Mouse (Mus musculus): Measurements from ENCODE around the gene Gm20671. TPM values are rescaled to one million over a fixed set of nuclear protein-coding genes. Genes with fewer than 3 reads are reported as not detected.
"Not testable (repeated sequence)": the region's sequence is repeated elsewhere in the genome, so short reads cannot be mapped to it uniquely, and the experiment has no call there.

Gm20671 gene
- polyA plus RNA-seq, 1 experiment = not detected

- Histone ChIP-seq H3K4me3 (ENCODE audit: insufficient read depth, low read length) (no peak overlapping the region), H3K27ac (ENCODE audit: insufficient read depth, low read length) (no peak overlapping the region), H3K4me1 (ENCODE audit: control insufficient read depth, insufficient read depth, low read length) (no peaks in the 10 kb centered on the region)
- TF ChIP-seq POLR2A (IDR thresholded peaks at IDR 0.05; ENCODE audit: low read depth, low read length) (no peak), CTCF (IDR thresholded peaks at IDR 0.05; ENCODE audit: borderline replicate concordance, insufficient read depth, low read length) (no peak)
These were observed 86.8 kb downstream of the Gm20671 start for GRCm38 (mm10) chr5:32740138-32740537.

- not testable (repeated sequence) for H3K4me1 ChIP-seq (ENCODE audit: control insufficient read depth, insufficient read depth, low read length); H3K4me3 ChIP-seq (ENCODE audit: insufficient read depth, low read length); H3K27ac ChIP-seq (ENCODE audit: insufficient read depth, low read length)
These were observed 90.1 kb downstream of the Gm20671 start for GRCm38 (mm10) chr5:32736770-32737169.

- Histone ChIP-seq H3K4me3 (ENCODE audit: insufficient read depth, low read length) (no peak overlapping the region), H3K27ac (ENCODE audit: insufficient read depth, low read length) (no peak overlapping the region), H3K4me1 (ENCODE audit: control insufficient read depth, insufficient read depth, low read length) (no peaks in the 10 kb centered on the region)
- TF ChIP-seq POLR2A (IDR thresholded peaks at IDR 0.05; ENCODE audit: low read depth, low read length) (no peak), CTCF (IDR thresholded peaks at IDR 0.05; ENCODE audit: borderline replicate concordance, insufficient read depth, low read length) (no peak)
These were observed 91.1 kb downstream of the Gm20671 start for GRCm38 (mm10) chr5:32735779-32736178.

GRCm38 (mm10) chr5:32733892-32734291 lies 93.0 kb downstream of the Gm20671 start:
- H3K27ac ChIP-seq (ENCODE audit: insufficient read depth, low read length); H3K4me3 ChIP-seq (ENCODE audit: insufficient read depth, low read length); H3K4me1 ChIP-seq (ENCODE audit: control insufficient read depth, insufficient read depth, low read length): not testable (repeated sequence)

- Histone ChIP-seq H3K27ac (ENCODE audit: insufficient read depth, low read length) (no peak overlapping the region), H3K4me3 (ENCODE audit: insufficient read depth, low read length) (no peak overlapping the region), H3K4me1 (ENCODE audit: control insufficient read depth, insufficient read depth, low read length) (peaks cover 3% of the 10 kb centered on the region; the same call in 1 of the 2 replicates)
- TF ChIP-seq POLR2A (IDR thresholded peaks at IDR 0.05; ENCODE audit: low read depth, low read length) (no peak), CTCF (IDR thresholded peaks at IDR 0.05; ENCODE audit: borderline replicate concordance, insufficient read depth, low read length) (no peak)
These were observed 98.1 kb downstream of the Gm20671 start for GRCm38 (mm10) chr5:32728851-32729250.

DNA sequence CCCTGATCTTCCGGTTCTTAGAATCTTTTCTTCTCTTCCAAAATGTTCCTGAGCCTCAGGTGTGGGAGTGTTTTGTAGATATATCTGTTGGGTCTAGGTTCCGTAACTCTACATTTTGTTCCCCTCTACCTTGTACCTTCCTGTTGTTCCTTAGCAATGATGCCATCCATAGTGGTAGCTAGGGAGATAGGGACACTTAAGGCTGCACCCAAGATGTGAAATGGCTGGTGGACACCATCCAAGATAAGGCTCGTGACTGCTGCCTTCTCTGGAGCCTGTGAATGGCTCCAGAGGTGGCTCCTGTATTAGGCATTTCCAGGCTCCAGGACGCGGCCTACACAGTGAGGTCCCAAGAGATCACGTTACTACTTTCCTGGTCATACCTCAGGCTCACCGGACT lies 98.6 kb downstream of the Gm20671 start:
- Histone ChIP-seq H3K27ac (ENCODE audit: insufficient read depth, low read length) (no peak overlapping the region), H3K4me3 (ENCODE audit: insufficient read depth, low read length) (no peak overlapping the region), H3K4me1 (ENCODE audit: control insufficient read depth, insufficient read depth, low read length) (peaks cover 3% of the 10 kb centered on the region; the same call in 1 of the 2 replicates)
- TF ChIP-seq POLR2A (IDR thresholded peaks at IDR 0.05; ENCODE audit: low read depth, low read length) (no peak), CTCF (IDR thresholded peaks at IDR 0.05; ENCODE audit: borderline replicate concordance, insufficient read depth, low read length) (no peak)

GRCm38 (mm10) chr5:32725397-32725796 lies 101.5 kb downstream of the Gm20671 start:
- H3K4me3 ChIP-seq (ENCODE audit: insufficient read depth, low read length); H3K27ac ChIP-seq (ENCODE audit: insufficient read depth, low read length); H3K4me1 ChIP-seq (ENCODE audit: control insufficient read depth, insufficient read depth, low read length): not testable (repeated sequence)

- Histone ChIP-seq H3K27ac (ENCODE audit: insufficient read depth, low read length) (no peak overlapping the region), H3K4me3 (ENCODE audit: insufficient read depth, low read length) (no peak overlapping the region), H3K4me1 (ENCODE audit: control insufficient read depth, insufficient read depth, low read length) (peaks cover 3% of the 10 kb centered on the region; the same call in 1 of the 2 replicates)
- no peak for TF ChIP-seq POLR2A (IDR thresholded peaks at IDR 0.05; ENCODE audit: low read depth, low read length)
- no peak for TF ChIP-seq CTCF (IDR thresholded peaks at IDR 0.05; ENCODE audit: borderline replicate concordance, insufficient read depth, low read length)
These were observed 102.9 kb downstream of the Gm20671 start for GRCm38 (mm10) chr5:32723981-32724380.

GRCm38 (mm10) chr5:32722711-32723110 lies 104.2 kb downstream of the Gm20671 start:
- not testable (repeated sequence) for H3K4me1 ChIP-seq (ENCODE audit: control insufficient read depth, insufficient read depth, low read length); H3K27ac ChIP-seq (ENCODE audit: insufficient read depth, low read length); H3K4me3 ChIP-seq (ENCODE audit: insufficient read depth, low read length)

GRCm38 (mm10) chr5:32722263-32722662 lies 104.6 kb downstream of the Gm20671 start:
- no peak overlapping the region for H3K4me3 ChIP-seq (ENCODE audit: insufficient read depth, low read length)
- no peak overlapping the region for H3K27ac ChIP-seq (ENCODE audit: insufficient read depth, low read length)
- H3K4me1 ChIP-seq (ENCODE audit: control insufficient read depth, insufficient read depth, low read length) = peaks cover 3% of the 10 kb centered on the region; the same call in 1 of the 2 replicates
- TF ChIP-seq POLR2A (IDR thresholded peaks at IDR 0.05; ENCODE audit: low read depth, low read length) (no peak), CTCF (IDR thresholded peaks at IDR 0.05; ENCODE audit: borderline replicate concordance, insufficient read depth, low read length) (no peak)

DNA sequence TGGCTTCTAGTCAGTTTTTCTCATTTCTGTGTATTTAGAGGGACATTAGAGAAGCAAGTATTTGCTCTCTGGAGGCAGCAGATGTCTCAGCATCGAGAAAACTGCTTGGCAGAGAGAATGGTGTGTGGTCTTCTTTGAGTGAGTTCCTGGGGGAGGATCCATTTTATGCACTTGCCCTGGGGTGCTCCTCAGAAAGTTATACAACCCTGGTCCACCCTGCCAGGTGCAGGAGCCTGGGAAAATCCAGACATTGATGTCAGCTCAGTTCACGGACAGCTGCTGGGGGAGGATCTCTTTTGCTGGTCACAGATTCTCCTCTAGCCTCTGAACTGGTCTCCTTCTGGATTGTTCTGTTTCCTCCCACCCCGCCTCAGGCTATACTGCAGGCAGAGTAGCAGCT lies 105.6 kb downstream of the Gm20671 start:
- H3K4me3 ChIP-seq (ENCODE audit: insufficient read depth, low read length) = no peak overlapping the region
- no peak overlapping the region for H3K27ac ChIP-seq (ENCODE audit: insufficient read depth, low read length)
- TF ChIP-seq POLR2A (IDR thresholded peaks at IDR 0.05; ENCODE audit: low read depth, low read length) (no peak), CTCF (IDR thresholded peaks at IDR 0.05; ENCODE audit: borderline replicate concordance, insufficient read depth, low read length) (no peak)
- peaks cover 3% of the 10 kb centered on the region; the same call in 1 of the 2 replicates for H3K4me1 ChIP-seq (ENCODE audit: control insufficient read depth, insufficient read depth, low read length)
